Mouse (Mus musculus): Measurements from ENCODE around the gene Erf. TPM values are rescaled to one million over a fixed set of nuclear protein-coding genes. Genes with fewer than 3 reads are reported as not detected.

Erf gene
- total and polyA plus RNA-seq, 2 experiments from 2014 or later = 3.7 to 20.8 TPM

GRCm38 (mm10) chr7:25272445-25273258, 22.1 kb upstream of the Erf start:
- H3K4me1 ChIP-seq (ENCODE audit: insufficient read depth, low read length) = peaks cover 17% of the 10 kb centered on the region
- no peak for TF ChIP-seq CTCF (IDR thresholded peaks at IDR 0.05; ENCODE audit: low read depth)
- 90% methylated on average over 38 of the region's 38 CpGs for WGBS

GRCm38 (mm10) chr7:25271651-25272444, 21.3 kb upstream of the Erf start:
- Histone ChIP-seq H3K9me3 (ENCODE audit: low read length) (no peaks in the 10 kb centered on the region), H3K27ac (no peak overlapping the region), H3K9ac (replicated peaks; ENCODE audit: low read length) (no peak overlapping the region), H3K4me2 (ENCODE audit: low read depth, low read length) (no peak overlapping the region), H3K4me1 (ENCODE audit: insufficient read depth, low read length) (peaks cover 14% of the 10 kb centered on the region), H3K36me3 (ENCODE audit: insufficient read depth, low read length) (peaks cover 21% of the 10 kb centered on the region; the same call in 1 of the 2 replicates), H3K4me3 (ENCODE audit: low read length) (no peak overlapping the region), H3K27me3 (ENCODE audit: insufficient read depth, low read length) (no peaks in the 10 kb centered on the region)
- no peak for TF ChIP-seq CTCF (IDR thresholded peaks at IDR 0.05; ENCODE audit: low read depth)
- 90% methylated on average over 30 of the region's 30 CpGs for WGBS
- no peak for ATAC-seq
- DNase-seq (ENCODE audit: low spot score) = no peak

More at GRCm38 (mm10) chr7:25272445-25273258, 22.1 kb upstream of the Erf start:
- H3K4me3 ChIP-seq (ENCODE audit: low read length) = no peak overlapping the region
- ATAC-seq = no peak
- no peaks in the 10 kb centered on the region for H3K27me3 ChIP-seq (ENCODE audit: insufficient read depth, low read length)
- H3K4me2 ChIP-seq (ENCODE audit: low read depth, low read length) = no peak overlapping the region
- H3K36me3 ChIP-seq (ENCODE audit: insufficient read depth, low read length) = peaks cover 21% of the 10 kb centered on the region; the same call in 1 of the 2 replicates
- no peak overlapping the region; the same call in 1 of the 2 replicates for H3K9ac ChIP-seq (replicated peaks; ENCODE audit: low read length)
- no peaks in the 10 kb centered on the region for H3K9me3 ChIP-seq (ENCODE audit: low read length)
- H3K27ac ChIP-seq = no peak overlapping the region
- DNase-seq (ENCODE audit: low spot score) = no peak

- ATAC-seq = no peak
- WGBS = 88% methylated on average over 35 of the region's 35 CpGs
- Histone ChIP-seq H3K9ac (replicated peaks; ENCODE audit: low read length) (no peak overlapping the region), H3K4me2 (ENCODE audit: low read depth, low read length) (no peak overlapping the region), H3K27ac (no peak overlapping the region), H3K9me3 (ENCODE audit: low read length) (no peaks in the 10 kb centered on the region), H3K4me3 (ENCODE audit: low read length) (no peak overlapping the region), H3K4me1 (ENCODE audit: insufficient read depth, low read length) (peaks cover 14% of the 10 kb centered on the region), H3K36me3 (ENCODE audit: insufficient read depth, low read length) (peaks cover 21% of the 10 kb centered on the region; the same call in 1 of the 2 replicates), H3K27me3 (ENCODE audit: insufficient read depth, low read length) (no peaks in the 10 kb centered on the region)
- no peak for TF ChIP-seq CTCF (IDR thresholded peaks at IDR 0.05; ENCODE audit: low read depth)
- DNase-seq (ENCODE audit: low spot score) = no peak
Measured at GRCm38 (mm10) chr7:25270652-25271633, 20.4 kb upstream of the Erf start.

- ATAC-seq (no peak), DNase-seq (ENCODE audit: low spot score) (no peak)
- TF ChIP-seq CTCF (IDR thresholded peaks at IDR 0.05; ENCODE audit: low read depth) = no peak
- Histone ChIP-seq H3K4me2 (ENCODE audit: low read depth, low read length) (peak overlapping the region; percentile 91), H3K27me3 (ENCODE audit: insufficient read depth, low read length) (no peaks in the 10 kb centered on the region), H3K4me3 (ENCODE audit: low read length) (peak overlapping the region; percentile 78), H3K27ac (peak overlapping the region; percentile 91; the same call in 1 of the 2 replicates), H3K36me3 (ENCODE audit: insufficient read depth, low read length) (peaks cover 21% of the 10 kb centered on the region; the same call in 1 of the 2 replicates), H3K9ac (replicated peaks; ENCODE audit: low read length) (peak overlapping the region; percentile 81; the same call in 1 of the 2 replicates), H3K9me3 (ENCODE audit: low read length) (no peaks in the 10 kb centered on the region), H3K4me1 (ENCODE audit: insufficient read depth, low read length) (peaks cover 14% of the 10 kb centered on the region)
- 79% methylated on average over 8 of the region's 8 CpGs for WGBS
Measured at GRCm38 (mm10) chr7:25269545-25270271, 19.1 kb upstream of the Erf start.

- H3K27ac ChIP-seq = peak overlapping the region; percentile 91; the same call in 1 of the 2 replicates
- H3K4me3 ChIP-seq (ENCODE audit: low read length) = peak overlapping the region; percentile 78
- DNase-seq (ENCODE audit: low spot score) (no peak), ATAC-seq (no peak)
- H3K4me2 ChIP-seq (ENCODE audit: low read depth, low read length) = peak overlapping the region; percentile 91
- peaks cover 14% of the 10 kb centered on the region for H3K4me1 ChIP-seq (ENCODE audit: insufficient read depth, low read length)
- H3K27me3 ChIP-seq (ENCODE audit: insufficient read depth, low read length) = no peaks in the 10 kb centered on the region
- 36% methylated on average over 4 of the region's 4 CpGs for WGBS
- no peaks in the 10 kb centered on the region for H3K9me3 ChIP-seq (ENCODE audit: low read length)
- H3K36me3 ChIP-seq (ENCODE audit: insufficient read depth, low read length) = peaks cover 21% of the 10 kb centered on the region; the same call in 1 of the 2 replicates
- H3K9ac ChIP-seq (replicated peaks; ENCODE audit: low read length) = peak overlapping the region; percentile 81
- TF ChIP-seq CTCF (IDR thresholded peaks at IDR 0.05; ENCODE audit: low read depth) = no peak
Measured at GRCm38 (mm10) chr7:25269029-25269428, 18.5 kb upstream of the Erf start.
